Mouse (Mus musculus): Measurements from ENCODE around the gene Nip7.
A peak's percentile ranks its signal among the peaks of the same experiment; 100 is the strongest.
"Not testable (repeated sequence)": the region's sequence is repeated elsewhere in the genome, so short reads cannot be mapped to it uniquely, and the experiment has no call there.

Gene Nip7

DNA sequence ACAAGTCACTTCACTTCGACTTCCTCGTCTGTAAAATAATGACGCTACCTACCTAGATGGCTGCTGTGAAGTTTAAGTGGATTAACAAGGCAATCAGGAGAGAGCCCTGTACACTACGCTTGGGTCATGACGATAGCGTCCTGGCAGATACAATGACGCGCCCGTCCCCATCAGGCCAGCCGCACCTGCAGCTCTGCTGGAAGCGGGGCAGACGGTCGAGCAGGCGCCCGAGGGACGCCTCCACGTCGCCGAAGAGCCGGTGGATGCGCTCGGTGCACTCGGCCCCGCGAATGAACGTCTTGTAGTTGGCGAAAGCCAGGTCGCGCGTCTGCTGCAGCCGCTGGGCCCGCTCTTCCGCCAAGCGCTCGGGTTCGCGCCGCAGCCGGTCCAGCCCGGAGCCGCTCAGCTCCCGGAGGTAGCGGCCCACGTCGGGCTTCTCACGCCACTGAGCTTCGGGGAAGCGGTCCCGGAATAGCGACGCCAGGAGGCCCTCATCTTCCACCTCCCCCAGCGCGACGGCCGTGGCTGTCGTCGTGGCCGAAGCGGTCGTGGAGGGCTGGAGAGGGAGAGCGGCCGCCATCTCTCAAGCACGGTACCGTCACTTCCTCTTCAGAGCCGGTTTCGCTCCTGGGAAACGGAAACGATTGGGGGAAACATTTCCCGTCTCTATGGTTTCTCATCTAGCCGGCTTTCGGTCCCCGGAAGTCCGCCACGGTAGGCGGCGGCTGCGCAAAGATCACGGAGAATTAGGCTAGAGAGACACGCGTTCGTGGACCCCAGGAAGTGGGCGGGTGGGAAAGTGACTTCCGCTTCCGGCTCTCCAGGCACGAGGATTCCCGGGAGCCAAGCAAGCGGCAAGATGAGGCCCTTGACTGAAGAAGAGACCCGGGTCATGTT is at the start of gene Nip7, which contains the start of gene Cog8:
Gene Nip7 (plus strand): TSS at position 802 of the 897 bp plus-strand sequence.
Gene Cog8 (minus strand): TSS at position 614 of the 897 bp plus-strand sequence.
- DNase-seq, result peak; percentile 99

DNA sequence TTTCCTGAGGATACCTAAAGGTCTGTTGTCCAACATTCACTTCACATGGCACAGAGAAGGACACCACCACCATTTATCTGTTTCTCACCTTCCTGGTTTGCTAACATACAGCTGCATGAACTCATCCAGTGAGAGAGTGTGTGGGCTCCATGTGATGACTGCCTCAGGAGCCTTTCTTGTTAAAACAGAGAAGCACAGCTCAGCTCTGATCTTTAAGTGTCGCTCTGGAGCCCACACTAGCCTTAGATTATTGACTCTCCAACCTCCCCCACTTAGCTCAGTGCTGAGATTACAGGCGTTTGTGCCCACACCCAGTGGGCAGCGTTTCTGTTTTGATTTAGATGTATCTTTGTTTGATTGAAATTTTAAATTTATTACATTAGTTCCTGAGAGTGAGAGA is 48.9 kb upstream of the Nip7 start:
- no peak for DNase-seq

DNA sequence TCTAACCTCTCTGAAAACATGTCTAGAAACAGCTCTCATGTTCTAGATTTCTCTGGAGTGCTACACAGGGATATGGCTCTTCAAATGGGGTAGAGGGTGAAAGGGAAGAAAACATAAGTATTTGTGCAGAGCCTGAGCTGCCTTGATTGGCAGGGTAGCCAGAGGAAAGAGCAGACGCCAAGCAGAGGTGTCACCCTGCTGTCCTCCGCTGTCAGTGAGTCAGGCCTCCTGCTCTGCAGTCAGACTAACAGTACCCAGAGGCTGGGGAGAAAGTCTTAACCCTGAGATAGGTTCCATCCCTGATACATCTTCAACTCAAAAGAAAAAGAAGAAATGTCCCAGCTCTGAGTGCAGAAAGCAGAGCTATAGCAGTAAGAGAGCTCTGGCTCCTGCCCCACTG is 44.0 kb upstream of the Nip7 start:
- no peak for DNase-seq

DNA sequence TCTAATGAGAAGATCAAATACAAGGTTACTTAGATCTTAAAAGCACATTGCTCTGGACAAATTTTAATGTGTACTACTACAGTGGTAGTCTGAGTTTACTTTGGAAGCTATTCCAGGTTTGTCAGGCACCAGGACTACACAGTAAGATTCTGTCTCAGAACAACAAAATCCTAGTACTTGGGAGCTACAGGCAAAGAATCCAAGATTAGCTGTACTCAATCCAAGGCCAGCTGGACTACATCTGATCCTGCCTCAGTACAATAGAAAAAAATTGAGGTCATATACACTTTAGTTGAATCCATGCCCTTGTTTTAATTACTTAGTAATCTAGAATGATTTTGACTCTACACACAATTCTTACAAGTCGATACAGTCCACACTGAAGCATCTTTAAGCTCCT is 41.8 kb upstream of the Nip7 start:
- no peak for DNase-seq

DNA sequence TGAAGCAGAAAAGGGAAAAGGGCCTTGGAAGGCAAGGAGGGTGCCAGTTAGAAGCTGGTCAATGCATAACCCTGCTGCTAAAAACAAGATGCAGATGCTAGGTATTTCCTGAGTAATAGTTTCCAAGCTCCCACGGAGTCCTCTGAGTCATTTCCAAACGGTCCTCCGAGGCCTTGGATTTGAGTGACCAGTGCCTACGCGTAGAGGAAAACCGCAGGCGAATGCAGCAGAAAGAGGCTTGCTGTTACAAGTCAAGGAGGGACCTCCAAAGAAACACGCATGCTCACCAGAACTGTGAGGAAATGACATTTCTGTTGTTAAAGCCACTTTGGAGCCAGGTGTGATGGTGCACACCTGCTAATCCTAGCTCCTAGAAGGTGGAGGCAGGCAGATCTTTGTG is 33.2 kb upstream of the Nip7 start:
- DNase-seq, result no peak

DNA sequence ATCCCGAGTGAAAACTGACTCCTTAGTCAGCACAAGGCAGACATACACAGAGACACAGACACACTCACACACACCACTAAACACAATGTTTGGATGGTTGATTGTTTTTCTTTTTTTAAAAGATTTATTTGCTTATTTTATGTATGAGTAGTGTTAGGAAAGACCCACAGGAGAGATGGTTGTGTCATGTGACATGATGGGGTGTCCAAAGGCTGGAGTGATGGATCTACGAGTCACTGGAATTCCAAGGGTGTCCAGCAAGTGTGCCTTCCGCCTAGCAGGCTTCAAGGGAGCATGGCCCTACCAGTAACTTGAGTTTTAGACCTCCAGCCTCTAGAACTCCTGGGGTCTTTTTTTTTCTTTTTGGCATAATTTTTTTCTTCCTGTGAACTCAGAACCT is 27.4 kb upstream of the Nip7 start:
- no peak for DNase-seq

DNA sequence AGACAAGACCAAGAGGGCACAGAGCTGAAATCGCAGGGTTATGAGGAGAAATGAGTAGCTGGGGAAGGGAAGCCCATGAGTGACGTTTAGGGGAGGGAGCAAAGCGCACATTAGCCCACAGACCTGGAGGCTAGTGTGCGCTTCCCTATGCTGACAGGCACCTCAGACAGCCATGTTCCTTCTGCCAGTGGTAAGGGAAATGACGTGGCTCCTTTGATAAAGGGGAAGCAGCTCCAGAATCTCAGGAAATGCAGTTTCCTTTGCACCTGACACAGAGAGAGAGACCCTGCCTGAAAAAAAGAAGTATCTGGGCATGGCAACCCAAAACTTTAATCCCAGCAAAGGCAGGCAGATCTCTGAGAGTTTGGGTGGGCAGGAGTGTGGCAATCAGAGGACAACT is 26.6 kb upstream of the Nip7 start:
- no peak for DNase-seq

DNA sequence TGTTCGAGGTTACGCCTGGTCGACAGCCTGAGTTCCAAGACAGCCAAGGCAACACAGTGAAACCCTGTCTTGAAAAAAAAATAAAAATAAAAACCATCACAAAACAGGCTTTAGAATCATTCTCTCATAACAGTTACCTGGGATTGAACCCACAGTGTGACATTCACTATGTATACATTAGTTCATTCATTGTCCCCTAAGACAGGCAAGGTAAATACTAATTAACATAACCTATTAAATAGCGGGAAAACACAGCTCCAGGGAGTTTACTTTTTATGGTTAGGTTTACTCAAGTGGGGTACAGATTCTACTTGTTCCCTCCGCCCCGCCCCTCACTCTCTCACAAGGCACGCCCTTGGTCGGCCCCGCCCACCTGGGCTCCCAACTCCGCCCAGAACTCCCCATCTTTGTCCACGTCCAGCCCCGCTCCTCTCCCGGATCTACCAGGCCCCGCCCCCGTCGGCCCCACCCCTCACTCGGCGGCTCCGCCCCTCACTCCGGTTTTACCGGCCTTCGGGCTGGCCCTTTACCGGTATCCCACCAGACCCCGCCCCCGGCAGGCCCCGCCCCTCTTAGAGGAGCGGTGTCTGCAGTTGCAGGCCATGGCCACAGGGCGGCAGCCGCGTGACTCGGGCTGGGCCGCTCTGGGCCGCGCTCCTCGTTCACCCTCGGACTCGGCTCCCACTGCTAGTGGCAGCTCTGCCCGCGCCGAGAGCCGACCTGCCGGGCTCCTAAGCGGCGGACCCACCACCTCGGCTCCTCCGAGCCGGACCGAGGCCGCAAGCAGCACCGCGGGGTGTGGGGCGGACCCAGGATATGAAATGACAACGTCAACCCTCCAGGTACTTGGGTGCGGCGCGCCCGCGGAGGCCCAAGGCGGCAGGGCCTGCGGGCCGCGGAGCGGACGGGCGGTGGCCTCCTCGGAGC is 25.8 kb upstream of the Nip7 start, which contains the start of gene Vps4a:
Gene Vps4a (plus strand): TSS at position 573 of the 927 bp plus-strand sequence.
- DNase-seq, result peak; percentile 95

DNA sequence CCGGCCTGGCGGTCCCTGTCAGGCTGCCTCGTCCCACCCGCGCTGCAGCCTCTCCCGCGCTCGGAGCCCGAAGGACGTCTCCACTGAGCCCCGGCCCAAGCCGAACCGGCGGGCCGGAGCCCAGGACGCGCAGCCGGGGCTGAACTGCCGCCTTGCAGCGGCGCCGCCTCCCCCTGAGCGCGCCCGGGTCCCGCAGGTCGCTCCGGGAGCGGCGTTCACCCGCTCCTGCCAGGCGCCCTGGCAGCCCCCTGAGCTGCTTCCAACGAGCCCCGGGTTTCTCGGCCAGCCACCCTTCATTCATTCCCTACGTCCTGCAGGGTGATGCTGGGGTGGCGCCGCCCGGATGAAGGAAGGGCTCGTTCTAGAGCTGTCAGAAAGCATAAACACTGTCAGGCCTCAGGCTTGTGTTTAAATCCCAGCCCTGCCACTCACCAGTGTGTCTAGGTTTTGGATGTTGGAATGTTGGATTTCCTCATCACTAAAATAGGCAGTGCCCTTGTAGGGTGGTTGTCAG is 25.0 kb upstream of the Nip7 start:
- DNase-seq, result peak; percentile 38

DNA sequence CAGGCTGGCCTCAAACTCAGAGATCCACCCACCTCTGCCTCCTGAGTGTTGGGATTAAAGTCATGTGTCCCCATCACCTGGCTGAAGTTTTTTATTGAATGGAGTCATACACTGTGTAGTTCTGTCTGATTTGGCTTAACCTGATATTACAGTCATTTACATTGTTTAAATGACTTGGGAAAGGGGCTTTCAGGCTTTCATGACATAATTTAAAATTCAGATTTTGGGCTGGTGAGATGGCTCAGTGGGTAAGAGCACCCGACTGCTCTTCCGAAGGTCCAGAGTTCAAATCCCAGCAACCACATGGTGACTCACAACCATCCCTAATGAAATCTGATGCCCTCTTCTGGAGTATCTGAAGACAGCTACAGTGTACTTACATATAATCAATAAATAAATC is 23.1 kb upstream of the Nip7 start:
- not testable (repeated sequence) for DNase-seq

DNA sequence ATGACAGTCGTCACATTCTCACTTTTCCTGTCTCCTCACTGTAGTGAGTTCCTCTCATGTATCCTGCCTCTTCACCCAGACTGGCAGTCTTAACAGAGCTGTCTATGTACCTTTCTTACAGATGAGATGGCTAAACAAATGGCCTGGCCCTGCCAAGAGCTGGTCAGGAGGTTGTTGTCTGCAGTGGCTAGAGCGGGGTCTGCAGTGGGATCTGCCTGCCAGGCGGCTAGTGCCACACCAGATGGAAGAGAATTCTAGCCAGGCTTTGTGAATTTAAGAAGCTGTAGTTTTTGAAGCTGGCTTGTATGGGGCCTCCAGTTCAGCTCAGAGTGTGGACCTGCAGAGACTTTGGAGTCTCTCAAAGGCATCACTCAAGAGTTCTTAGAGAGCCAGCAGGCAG is 21.0 kb upstream of the Nip7 start:
- DNase-seq, result no peak

DNA sequence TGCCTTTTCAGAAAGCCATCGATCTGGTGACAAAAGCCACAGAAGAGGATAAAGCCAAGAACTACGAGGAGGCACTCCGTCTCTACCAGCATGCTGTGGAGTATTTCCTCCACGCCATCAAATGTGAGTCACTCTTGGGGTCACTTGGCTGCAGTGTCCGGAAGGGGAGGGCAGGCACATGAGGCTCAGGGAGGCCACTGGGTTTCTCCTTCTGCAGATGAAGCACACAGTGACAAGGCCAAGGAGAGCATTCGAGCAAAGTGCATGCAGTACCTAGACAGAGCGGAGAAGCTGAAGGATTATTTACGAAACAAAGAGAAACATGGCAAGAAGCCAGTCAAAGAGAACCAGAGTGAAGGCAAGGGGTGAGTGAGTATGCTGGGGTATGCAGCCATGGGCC is 20.1 kb upstream of the Nip7 start:
- no peak for DNase-seq

DNA sequence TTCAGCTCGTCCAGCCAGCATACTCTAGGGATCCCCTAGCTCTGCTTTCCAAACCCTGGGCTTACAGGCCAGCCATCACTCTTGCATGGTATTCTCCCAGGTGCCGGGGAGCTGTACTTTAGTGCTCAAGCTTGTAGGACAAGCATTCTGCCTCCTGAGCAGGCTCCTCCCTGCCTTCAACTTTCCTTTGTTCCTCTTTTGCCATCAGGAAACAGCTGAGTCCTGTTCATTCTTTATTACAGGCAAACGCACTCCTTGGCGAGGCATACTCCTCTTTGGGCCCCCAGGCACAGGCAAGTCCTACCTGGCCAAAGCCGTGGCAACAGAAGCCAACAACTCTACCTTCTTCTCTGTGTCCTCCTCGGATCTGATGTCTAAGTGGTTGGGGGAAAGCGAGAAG is 16.0 kb upstream of the Nip7 start:
- DNase-seq, result no peak

DNA sequence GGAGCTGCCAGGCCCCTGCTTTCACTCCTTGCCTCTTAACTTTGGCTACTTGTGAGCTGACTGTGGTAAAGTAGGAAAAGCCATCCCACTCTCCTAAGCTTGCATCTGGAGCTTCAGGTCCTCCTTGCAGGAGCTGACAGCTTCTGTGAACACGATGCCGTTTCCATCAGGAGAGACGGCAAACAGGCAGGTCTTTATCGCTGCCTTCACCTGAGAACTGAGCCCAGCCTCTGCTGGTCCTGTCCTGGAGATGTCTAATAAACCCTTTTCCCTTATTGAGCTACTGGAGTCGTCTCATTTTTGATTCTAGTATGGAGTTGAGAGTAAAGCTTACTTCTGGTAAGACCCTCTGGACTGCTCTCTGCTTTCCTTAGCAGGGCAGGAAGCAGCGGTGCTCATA is 11.2 kb upstream of the Nip7 start:
- DNase-seq, result no peak

DNA sequence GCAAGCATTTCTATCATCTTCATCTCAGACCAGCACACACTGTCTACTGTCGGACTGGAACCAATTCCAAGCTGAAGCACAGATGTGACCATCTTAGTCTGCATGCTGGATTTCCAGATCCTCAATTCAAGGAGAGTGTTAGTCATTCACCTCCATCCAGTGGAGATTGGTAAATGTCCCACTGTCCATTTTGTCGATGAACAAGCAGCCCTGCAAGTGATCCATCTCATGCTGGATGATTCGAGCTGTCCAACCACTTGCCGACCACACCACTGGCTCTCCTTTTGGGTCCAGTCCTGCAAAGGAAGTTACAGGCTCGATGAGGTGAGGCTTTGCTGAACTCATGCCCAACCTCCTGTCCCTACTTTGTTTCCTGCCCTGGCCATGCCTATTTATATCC is 9.7 kb upstream of the Nip7 start:
- DNase-seq, result no peak

DNA sequence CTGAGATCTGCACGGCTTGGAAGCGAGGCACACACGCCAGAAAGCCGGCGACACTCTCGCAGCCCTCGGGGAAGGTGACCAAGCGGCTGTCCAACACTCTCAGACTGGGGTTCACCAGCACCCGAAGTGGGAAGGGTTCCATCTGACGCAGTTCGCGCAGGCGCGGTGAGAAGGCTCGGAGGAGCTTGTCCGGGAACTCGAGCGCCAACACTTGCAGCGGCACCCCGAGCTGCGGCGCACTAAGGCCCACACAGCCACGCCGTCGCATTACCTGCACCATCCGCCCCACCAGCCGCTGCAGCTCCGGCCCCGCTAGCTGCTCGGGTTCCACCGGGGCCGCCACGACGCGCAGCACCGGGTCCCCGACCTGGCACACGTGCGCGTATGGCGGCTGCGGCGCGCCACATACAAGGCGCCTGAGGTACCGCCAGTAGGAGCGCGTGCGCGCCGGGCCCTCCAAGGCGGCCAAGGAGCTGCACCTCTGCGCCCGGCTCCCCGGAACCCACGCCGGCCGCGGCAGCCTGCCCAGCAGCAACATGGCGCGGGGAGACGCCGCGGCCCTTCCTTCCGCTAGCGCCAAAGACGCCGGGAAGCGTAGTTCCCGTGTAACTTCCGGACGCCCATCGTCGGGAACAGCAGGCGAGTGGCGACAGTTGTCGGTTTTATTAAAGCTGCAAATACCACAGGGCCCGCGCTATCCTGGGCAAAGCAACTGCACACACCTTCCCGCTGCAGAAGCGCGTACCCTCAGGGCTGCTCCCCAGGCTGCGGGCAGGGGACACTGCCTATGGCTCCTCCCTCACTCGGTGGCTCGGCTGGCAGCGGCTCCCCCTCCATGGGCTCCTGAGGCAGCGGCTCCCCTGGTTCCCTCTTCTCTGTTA is 8.4 kb upstream of the Nip7 start, which contains the start of gene Pdf:
Gene Pdf (minus strand): TSS at position 554 of the 881 bp plus-strand sequence.
- DNase-seq, result peak; percentile 87

DNA sequence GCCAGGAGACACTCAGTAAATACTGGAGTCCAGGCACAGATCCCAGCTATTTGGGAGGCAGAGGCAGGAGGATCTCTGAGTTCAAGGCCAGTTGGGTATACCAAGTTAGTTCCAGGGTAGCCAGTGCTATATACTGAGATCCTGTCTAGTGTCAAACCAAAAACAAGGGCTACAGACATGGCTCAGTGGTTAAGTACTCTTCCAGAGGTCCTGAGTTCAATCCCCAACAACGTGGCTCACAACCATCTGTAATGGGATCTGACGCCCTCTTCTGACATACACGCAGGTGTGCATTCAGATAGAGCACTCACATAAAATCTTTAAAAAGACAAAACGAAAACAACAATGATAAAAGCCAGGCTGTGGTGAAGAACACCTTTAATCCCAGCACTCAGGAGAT is 7.2 kb upstream of the Nip7 start:
- no peak for DNase-seq

DNA sequence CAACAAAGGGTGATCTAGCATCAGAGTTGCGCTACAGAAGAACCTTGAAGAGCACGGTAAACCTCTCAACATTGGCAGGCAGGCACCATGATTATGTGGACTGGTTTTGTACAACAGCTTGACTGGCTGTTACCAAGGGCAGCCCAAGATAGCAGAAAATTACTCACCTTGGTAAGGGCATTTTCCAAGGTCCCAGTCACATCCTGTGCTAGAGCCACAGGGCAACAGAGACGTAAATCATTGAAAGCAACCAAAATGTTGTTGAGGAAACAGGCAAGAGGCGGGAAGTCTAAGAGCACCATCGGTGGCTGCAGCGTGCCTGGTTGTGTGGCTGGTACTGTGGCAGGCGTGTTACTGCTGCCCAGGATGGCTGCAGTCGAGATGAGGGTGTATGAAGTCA is 4.6 kb upstream of the Nip7 start:
- no peak for DNase-seq

DNA sequence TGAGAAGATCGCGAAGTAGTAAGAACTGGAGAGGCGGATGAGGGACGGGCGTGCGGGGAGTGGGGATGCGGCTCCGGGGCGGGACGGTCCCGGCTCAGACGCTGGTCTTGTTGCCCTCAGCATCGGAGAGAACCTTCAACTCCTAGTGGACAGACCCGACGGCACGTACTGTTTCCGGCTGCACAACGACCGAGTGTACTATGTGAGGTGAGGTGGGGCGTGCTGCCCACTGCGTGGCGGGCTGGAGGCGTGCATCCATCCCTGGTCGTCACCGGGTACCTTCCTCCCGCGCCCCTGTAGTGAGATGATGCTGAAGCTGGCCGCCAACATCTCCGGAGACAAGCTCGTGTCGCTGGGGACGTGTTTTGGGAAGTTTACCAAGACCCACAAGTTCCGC is 294 bp downstream of the Nip7 start:
- no peak for DNase-seq

DNA sequence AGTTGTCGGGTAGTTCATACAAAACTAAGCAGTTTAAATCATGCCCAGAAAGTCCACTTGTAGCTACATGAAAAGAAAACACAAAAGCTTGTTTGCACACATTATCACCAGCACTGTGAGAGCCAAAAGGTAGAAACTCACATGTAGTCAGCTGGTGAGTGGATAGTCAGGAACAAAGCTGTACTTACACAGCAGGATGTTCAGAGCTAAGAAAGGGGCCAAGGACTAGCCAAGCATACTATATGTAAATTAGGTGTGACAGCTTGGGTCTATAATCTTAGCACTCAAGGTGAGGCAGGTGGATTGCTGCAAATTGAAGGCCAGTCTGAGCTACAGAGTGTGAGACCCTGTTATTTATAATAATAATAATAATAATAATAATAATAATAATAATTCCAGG is 5.9 kb downstream of the Nip7 start:
- no peak for DNase-seq

DNA sequence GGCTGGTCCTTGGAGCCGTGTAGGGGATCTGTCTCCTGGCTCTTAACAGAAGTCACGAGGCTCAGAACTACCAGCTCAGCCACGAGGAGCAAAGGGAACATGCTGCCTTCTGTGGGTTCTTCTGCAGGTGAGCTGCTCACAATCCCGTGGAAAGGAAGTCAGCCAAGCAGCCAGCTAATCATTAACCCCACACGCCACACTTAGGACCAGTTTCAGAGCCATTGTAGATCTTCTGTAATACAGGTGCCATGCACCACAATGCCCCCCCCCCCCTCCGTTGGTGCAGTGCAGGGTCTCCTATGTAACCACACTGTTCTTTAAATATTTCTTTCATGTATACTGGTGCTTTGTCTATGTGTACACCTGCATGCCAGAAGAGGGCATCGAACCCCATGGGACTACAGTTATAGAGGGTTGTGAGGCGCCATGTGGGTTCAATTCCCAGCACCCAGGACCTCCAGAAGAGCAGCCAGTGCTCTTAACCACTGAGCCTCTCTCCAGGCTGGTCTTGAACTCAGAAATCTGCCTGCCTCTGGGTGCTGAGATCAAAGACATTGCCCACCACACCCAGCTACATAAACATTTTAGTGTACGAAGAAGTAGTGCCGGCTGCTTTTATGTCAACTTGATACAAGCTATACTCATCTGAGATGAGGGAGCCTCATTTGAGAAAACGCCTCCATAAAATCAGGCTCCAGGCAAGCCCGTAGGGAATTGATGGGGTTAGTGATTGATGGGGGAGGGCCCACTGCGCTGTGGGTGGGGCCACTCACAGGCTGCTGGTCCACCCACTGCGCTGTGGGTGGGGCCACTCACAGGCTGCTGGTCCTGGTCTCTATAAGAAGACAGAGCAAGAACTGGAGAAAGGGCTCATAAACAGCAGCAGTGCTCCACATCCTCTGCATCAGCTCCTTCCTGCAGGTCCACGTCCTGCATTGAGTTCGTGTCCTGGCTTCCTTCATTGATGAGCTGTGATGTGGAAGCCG is 9.1 kb downstream of the Nip7 start, which contains the start of gene Tmed6:
Gene Tmed6 (minus strand): TSS at position 134 of the 986 bp plus-strand sequence.
- DNase-seq, result no peak
